Mouse (Mus musculus) ES-E14 (cell line): Measurements from ENCODE around the gene Epb41. TPM values are rescaled to one million over a fixed set of nuclear protein-coding genes. Genes with fewer than 3 reads are reported as not detected.

Experiments
- DNase-seq: peaks from one replicate; pipeline ENCODE4 v3.0.0-alpha.2; 2013; ENCODE audit warnings: low read depth, low spot score
- H3K27ac ChIP-seq: 2 replicates; pipeline ENCODE4 v1.5.1; 2012; ENCODE audit warnings: low read depth, mild to moderate bottlenecking, low read length, moderate library complexity, mixed read lengths; ENCODE audit not compliant: poor library complexity, insufficient read depth, severe bottlenecking
- H3K36me3 ChIP-seq: 2 replicates; pipeline ENCODE4 v1.6.1; 2012; ENCODE audit warnings: mild to moderate bottlenecking, low read length, moderate library complexity, mixed read lengths; ENCODE audit not compliant: control insufficient read depth, poor library complexity, insufficient read depth, severe bottlenecking
- H3K4me1 ChIP-seq, 2 experiments: fragments of 150-350 bp in 1 of 2; sonication (generic) in 1 of 2; 2 replicates each; pipeline ENCODE4 v1.6.1; 2012; ENCODE audit warnings: low read length in 2 of 2, mild to moderate bottlenecking in 1 of 2, mixed read lengths in 1 of 2; ENCODE audit not compliant: control insufficient read depth in 2 of 2, insufficient read depth in 2 of 2, poor library complexity in 1 of 2
- H3K4me3 ChIP-seq, 2 experiments: fragments of 150-350 bp in 1 of 2; sonication (generic) in 1 of 2; 2 replicates each; pipeline ENCODE4 v1.5.1; 2012; ENCODE audit warnings: low read length in 2 of 2, low read depth in 1 of 2, mild to moderate bottlenecking in 1 of 2, mixed read lengths in 1 of 2; ENCODE audit not compliant: insufficient read depth in 1 of 2, poor library complexity in 1 of 2, severe bottlenecking in 1 of 2
- H3K9ac ChIP-seq: 2 replicates; pipeline ENCODE4 v1.6.1; 2012; ENCODE audit warnings: low read depth, mild to moderate bottlenecking, low read length, mixed read lengths; ENCODE audit not compliant: poor library complexity, insufficient read depth, severe bottlenecking
- H3K9me3 ChIP-seq: fragments of 150-350 bp; sonication (generic); 2 replicates; pipeline ENCODE4 v1.6.1; 2012; ENCODE audit warnings: low read depth, mild to moderate bottlenecking, low read length; ENCODE audit not compliant: control insufficient read depth, insufficient read depth
- CHD2 ChIP-seq: IDR thresholded peaks from 2 replicates; pipeline ENCODE4 v1.6.1; 2014; ENCODE audit warnings: mild to moderate bottlenecking, low read depth, low read length, inconsistent platforms
- HCFC1 ChIP-seq: IDR thresholded peaks from 2 replicates; pipeline ENCODE4 v1.6.1; 2012; ENCODE audit warnings: low read length, inconsistent platforms, borderline replicate concordance; ENCODE audit not compliant: insufficient read depth
- MAFK ChIP-seq: IDR thresholded peaks from 2 replicates; pipeline ENCODE4 v1.6.1; 2014; ENCODE audit warnings: mild to moderate bottlenecking, low read depth, low read length, inconsistent platforms; ENCODE audit not compliant: insufficient read depth
- ZC3H11A ChIP-seq: IDR thresholded peaks from 2 replicates; pipeline ENCODE4 v1.6.1; 2012; ENCODE audit warnings: low read depth, mild to moderate bottlenecking, inconsistent platforms, low read length, borderline replicate concordance
- ZNF384 ChIP-seq: IDR thresholded peaks from 2 replicates; pipeline ENCODE4 v1.6.1; 2012; ENCODE audit warnings: low read depth, low read length, inconsistent platforms
- in situ Hi-C, 2 experiments: fragments of 600-800 bp; cut with MboI; formaldehyde crosslinking; loops; one replicate each; pipeline ENCODE4 v1.15.1; 2025; ENCODE audit warnings: low sequenced_read_pairs in 2 of 2, inconsistent platforms in 1 of 2; ENCODE audit not compliant: unreplicated experiment in 2 of 2
- total RNA-seq: library from RNA; depleted of rRNA; stranded (reverse); fragments of 300-350 nt; gene quantifications from 2 replicates; pipeline ENCODE4 v1.2.3, GENCODE M21; 2012

The Epb41 gene
- total RNA-seq, 1 experiment: 16.3 TPM

- no peaks in the 10 kb centered on the region for H3K4me1 ChIP-seq
Observed at GRCm38 (mm10) chr4:132062289-132062688, 12.8 kb downstream of the Epb41 start.

DNA sequence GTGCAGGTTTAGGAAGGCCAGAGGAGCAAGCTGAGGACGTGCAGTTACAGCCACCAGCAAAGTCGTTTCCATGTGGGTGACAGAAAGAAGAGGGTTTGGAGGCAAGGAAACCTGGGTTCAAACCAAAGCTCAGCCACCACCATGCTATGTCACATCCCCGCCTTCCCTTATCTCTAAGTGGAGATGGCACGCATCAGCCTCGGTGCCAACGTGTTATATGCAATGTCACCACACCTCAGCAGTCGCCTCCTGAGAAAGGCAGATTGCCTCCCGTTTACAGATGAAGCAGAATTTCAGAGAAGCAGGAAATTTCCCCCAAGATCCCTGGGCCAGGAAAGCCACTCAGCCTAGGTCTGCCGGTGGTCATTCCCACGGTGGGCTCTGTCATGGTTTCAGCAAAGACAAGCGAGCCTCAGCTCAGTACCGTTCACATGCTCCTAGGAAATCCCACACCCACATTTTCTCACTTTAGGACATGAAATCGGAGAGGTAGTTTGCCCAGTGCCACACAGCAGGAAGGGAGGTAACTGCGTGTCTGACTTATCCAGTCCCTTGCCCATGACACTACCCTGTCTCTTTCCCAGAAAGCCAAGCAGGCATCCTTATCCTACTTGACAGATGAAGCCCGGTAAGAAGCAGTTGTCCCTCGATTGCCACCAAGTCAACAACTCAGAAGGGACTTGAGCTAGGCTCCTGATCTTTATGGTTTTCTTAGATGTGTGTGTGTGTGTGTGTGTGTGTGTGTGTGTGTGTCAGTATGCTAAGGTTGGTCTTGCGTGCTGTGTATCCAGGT is 14.9 kb downstream of the Epb41 start:
- H3K9ac ChIP-seq: no peak overlapping the region
- no peaks in the 10 kb centered on the region for H3K4me1 ChIP-seq
- no peak overlapping the region for H3K4me3 ChIP-seq
- TF ChIP-seq CHD2: no peak
- no peak for TF ChIP-seq HCFC1
- no peak for TF ChIP-seq MAFK
- TF ChIP-seq ZC3H11A: no peak
- TF ChIP-seq ZNF384: no peak
- in situ Hi-C loops: no loop called here
- no peak for DNase-seq
- no peaks in the 10 kb centered on the region for H3K36me3 ChIP-seq
- H3K27ac ChIP-seq: no peak overlapping the region
- no peaks in the 10 kb centered on the region for H3K9me3 ChIP-seq

More at GRCm38 (mm10) chr4:132062289-132062688, 12.8 kb downstream of the Epb41 start:
- Histone ChIP-seq H3K9me3 (no peaks in the 10 kb centered on the region), H3K27ac (no peak overlapping the region), H3K36me3 (no peaks in the 10 kb centered on the region), H3K4me3 (no peak overlapping the region), H3K9ac (no peak overlapping the region)
- no peak for DNase-seq
- in situ Hi-C loops: no loop called here
- TF ChIP-seq HCFC1 (no peak), ZNF384 (no peak), MAFK (no peak), CHD2 (no peak), ZC3H11A (no peak)

DNA sequence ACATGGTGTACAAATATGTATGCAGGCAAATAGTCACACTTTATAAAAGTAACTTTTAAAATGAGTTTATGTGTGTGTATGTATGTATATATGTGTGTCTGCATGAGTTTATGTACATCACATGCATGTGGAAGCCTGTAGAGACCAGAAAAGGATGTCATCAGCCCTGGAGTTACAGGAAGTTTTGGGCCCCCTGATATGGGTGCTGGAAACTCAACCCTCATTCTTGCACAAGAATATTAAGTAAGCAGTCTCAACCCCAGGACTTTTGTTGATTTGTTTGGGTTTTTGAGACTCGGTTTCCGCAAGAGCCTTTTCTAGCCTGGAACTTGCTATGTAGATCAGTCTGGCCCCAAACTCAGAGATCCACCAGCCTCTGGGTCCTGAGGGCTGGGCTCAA is 15.6 kb downstream of the Epb41 start:
- no peaks in the 10 kb centered on the region for H3K9me3 ChIP-seq
- TF ChIP-seq ZC3H11A (no peak), CHD2 (no peak), HCFC1 (no peak), MAFK (no peak), ZNF384 (no peak)
- H3K36me3 ChIP-seq: no peaks in the 10 kb centered on the region
- no peak overlapping the region for H3K27ac ChIP-seq
- in situ Hi-C loops: no loop called here
- no peak overlapping the region for H3K4me3 ChIP-seq
- H3K4me1 ChIP-seq: no peaks in the 10 kb centered on the region
- no peak overlapping the region for H3K9ac ChIP-seq
- DNase-seq: no peak

GRCm38 (mm10) chr4:132057311-132057710 is 17.8 kb downstream of the Epb41 start:
- TF ChIP-seq HCFC1 (no peak), ZC3H11A (no peak), ZNF384 (no peak), CHD2 (no peak), MAFK (no peak)
- DNase-seq: no peak
- Histone ChIP-seq H3K27ac (no peak overlapping the region), H3K9me3 (no peaks in the 10 kb centered on the region), H3K4me1 (no peaks in the 10 kb centered on the region), H3K36me3 (no peaks in the 10 kb centered on the region), H3K4me3 (no peak overlapping the region), H3K9ac (no peak overlapping the region)
- in situ Hi-C loops: no loop called here
